Mouse (Mus musculus) limb, embryonic 14.5 days (tissue): ENCODE results near the gene Rpl31. TPM values are rescaled to one million over a fixed set of nuclear protein-coding genes. Genes with fewer than 3 reads are reported as not detected.

Experiments used
- ATAC-seq: fragments of 200-750 bp; cut with Nextera tagmentation; 2 replicates; pipeline ENCODE4 v1.8.0; 2017; ENCODE audit warnings: low read depth, moderate number of reproducible peaks, moderate TSS enrichment; ENCODE audit not compliant: low FRiP score
- DNase-seq: peaks from one replicate; pipeline ENCODE4 v3.0.0-alpha.2; 2015; ENCODE audit warnings: low spot score
- H3K27ac ChIP-seq: fragments of 300-500 bp; sonication (generic); replicated peaks from 2 replicates; pipeline ENCODE4 v1.5.1; 2014; ENCODE audit warnings: low read depth, mild to moderate bottlenecking, low read length, moderate library complexity, mixed read lengths
- H3K27me3 ChIP-seq: fragments of 300-500 bp; sonication (generic); 2 replicates; pipeline ENCODE4 v1.6.1; 2014; ENCODE audit warnings: low read length, mixed read lengths; ENCODE audit not compliant: control insufficient read depth, insufficient read depth
- H3K36me3 ChIP-seq: fragments of 300-500 bp; sonication (generic); 2 replicates; pipeline ENCODE4 v1.6.1; 2014; ENCODE audit warnings: mild to moderate bottlenecking, low read length, moderate library complexity, mixed read lengths; ENCODE audit not compliant: control insufficient read depth, insufficient read depth
- H3K4me1 ChIP-seq: fragments of 300-500 bp; sonication (generic); 2 replicates; pipeline ENCODE4 v1.6.1; 2014; ENCODE audit warnings: antibody characterized with exemption, low read length, mixed read lengths; ENCODE audit not compliant: control insufficient read depth, insufficient read depth
- H3K4me2 ChIP-seq: fragments of 300-500 bp; sonication (generic); replicated peaks from 2 replicates; pipeline ENCODE4 v1.6.1; 2014; ENCODE audit warnings: low read depth, mild to moderate bottlenecking, low read length, moderate library complexity; ENCODE audit not compliant: severe bottlenecking
- H3K4me3 ChIP-seq: fragments of 300-500 bp; sonication (generic); replicated peaks from 2 replicates; pipeline ENCODE4 v1.5.1; 2014; ENCODE audit warnings: low read length
- H3K9ac ChIP-seq: fragments of 300-500 bp; sonication (generic); 2 replicates; pipeline ENCODE4 v1.6.1; 2014; ENCODE audit warnings: mild to moderate bottlenecking, low read depth, low read length, moderate library complexity; ENCODE audit not compliant: severe bottlenecking
- H3K9me3 ChIP-seq: fragments of 300-500 bp; sonication (generic); 2 replicates; pipeline ENCODE4 v1.6.1; 2016; ENCODE audit warnings: low read length; ENCODE audit not compliant: control insufficient read depth
- POLR2A ChIP-seq: fragments of 200-500 bp; IDR thresholded peaks from 2 replicates; pipeline ENCODE4 v1.8.0; 2012; ENCODE audit warnings: inconsistent platforms, mild to moderate bottlenecking, moderate library complexity, borderline replicate concordance; ENCODE audit not compliant: insufficient read depth, insufficient read length; ENCODE audit errors: extremely low read depth
- WGBS: fragments of 180-500 bp; shearing (Covaris S2); extraction: QIAGEN DNeasy Blood & Tissue Kit; methylation state at CpG from one replicate; pipeline ENCODE4 v1.1.7; 2014; 5-methylcytosine and 5-hydroxymethylcytosine counted together
- polyA plus RNA-seq, 2 experiments: library from polyadenylated mRNA; depleted of rRNA in 1 of 2; stranded (reverse) in 1 of 2; unstranded in 1 of 2; fragments of >200 nt; fragmentation: Nextera tagmentation in 1 of 2; extraction: Ambion mirVana in 1 of 2; gene quantifications; 2 replicates each; pipeline versions ENCODE4 v1.2.1 to v1.2.3; 2012 to 2014

The Rpl31 gene
- polyA plus RNA-seq, 2 experiments, result 802 to 2,613 TPM

- DNase-seq (no peak), ATAC-seq (no peak)
- Histone ChIP-seq H3K4me1 (no peaks in the 10 kb centered on the region; the same call in 1 of the 2 replicates), H3K9me3 (no peaks in the 10 kb centered on the region), H3K9ac (no peak overlapping the region), H3K4me3 (no peak overlapping the region), H3K27ac (no peak overlapping the region), H3K27me3 (no peaks in the 10 kb centered on the region), H3K4me2 (no peak overlapping the region), H3K36me3 (0 out of 2 replicates have a peak, but pooled peaks cover 4% of the 10 kb centered on the region)
- TF ChIP-seq POLR2A, result no peak
- WGBS, result 79% methylated on average over 3 of the region's 3 CpGs
Observed at GRCm38 (mm10) chr1:39394650-39395049, 27.0 kb downstream of the Rpl31 start.

DNA sequence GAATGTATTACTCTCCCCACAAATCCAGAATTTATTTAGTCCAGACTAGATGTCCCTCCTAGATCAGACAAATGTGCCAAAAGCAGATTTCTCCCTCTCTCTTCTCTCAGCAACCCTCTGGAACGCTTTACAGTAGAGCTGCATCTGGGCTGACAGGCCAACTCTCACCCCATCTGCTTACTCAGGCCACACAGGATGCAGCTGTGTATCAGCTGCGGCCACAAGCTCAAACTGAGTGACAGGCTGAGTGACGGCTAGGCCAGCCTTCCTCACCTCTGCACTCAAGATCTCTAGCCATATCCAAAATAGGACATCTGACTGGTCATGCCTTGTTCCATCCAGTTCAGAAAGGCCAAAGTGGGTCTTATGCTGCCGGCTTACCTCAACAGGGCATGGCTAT lies 28.7 kb downstream of the Rpl31 start:
- no peak overlapping the region for H3K27ac ChIP-seq
- H3K36me3 ChIP-seq, result 0 out of 2 replicates have a peak, but pooled peaks cover 4% of the 10 kb centered on the region
- DNase-seq (no peak), ATAC-seq (no peak)
- no peaks in the 10 kb centered on the region; the same call in 1 of the 2 replicates for H3K4me1 ChIP-seq
- no peaks in the 10 kb centered on the region for H3K27me3 ChIP-seq
- WGBS, result 83% methylated on average over 4 of the region's 4 CpGs
- no peak overlapping the region for H3K4me3 ChIP-seq
- no peak for TF ChIP-seq POLR2A
- H3K9ac ChIP-seq, result no peak overlapping the region
- no peak overlapping the region for H3K4me2 ChIP-seq
- no peaks in the 10 kb centered on the region for H3K9me3 ChIP-seq

DNA sequence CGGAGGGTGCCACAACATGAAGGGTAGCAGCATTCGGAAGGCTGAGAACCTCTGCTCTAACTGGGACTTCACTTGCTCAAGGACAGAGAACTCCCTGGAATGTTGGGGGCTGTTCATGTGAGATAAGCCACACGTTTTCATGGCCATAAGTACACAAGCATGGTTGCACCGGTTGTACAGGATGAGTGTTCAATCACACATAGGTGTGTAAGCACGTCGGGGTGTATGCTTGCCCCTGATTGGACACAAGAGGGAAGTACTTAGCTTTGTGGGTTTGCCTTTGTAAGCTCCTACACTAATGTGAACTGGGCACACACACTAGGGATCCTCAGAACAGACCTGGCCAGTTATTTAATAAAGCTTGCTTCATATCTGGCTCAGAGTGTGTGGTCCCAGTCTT lies 30.6 kb downstream of the Rpl31 start:
- no peak for ATAC-seq
- no peak for TF ChIP-seq POLR2A
- 0 out of 2 replicates have a peak, but pooled peaks cover 4% of the 10 kb centered on the region for H3K36me3 ChIP-seq

DNA sequence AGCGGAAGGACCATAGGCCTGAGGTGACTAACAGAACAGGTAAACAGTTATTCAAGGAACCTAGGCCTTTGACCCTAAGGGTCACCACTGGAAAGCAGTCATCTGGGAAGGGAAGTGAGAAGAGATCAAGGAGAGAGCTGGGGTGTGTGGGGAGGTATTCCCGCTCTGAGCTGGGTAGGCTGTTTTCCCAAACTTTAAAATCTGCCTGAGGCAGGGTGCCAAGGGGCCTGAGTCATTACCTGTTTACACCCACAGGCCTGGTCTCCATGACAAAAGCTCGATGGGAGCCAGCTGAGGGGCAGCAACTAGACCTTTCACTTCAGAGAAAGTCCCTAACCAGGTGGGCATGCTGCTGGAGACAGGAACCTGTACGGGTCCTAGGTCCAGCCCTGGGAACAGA lies 31.6 kb downstream of the Rpl31 start:
- Histone ChIP-seq H3K4me3 (no peak overlapping the region), H3K36me3 (0 out of 2 replicates have a peak, but pooled peaks cover 4% of the 10 kb centered on the region), H3K9ac (no peak overlapping the region), H3K4me2 (no peak overlapping the region), H3K27me3 (no peaks in the 10 kb centered on the region), H3K4me1 (no peaks in the 10 kb centered on the region), H3K9me3 (no peaks in the 10 kb centered on the region), H3K27ac (no peak overlapping the region)
- no peak for TF ChIP-seq POLR2A
- 53% methylated on average over 4 of the region's 4 CpGs for WGBS
- DNase-seq (no peak), ATAC-seq (no peak)

More for the DNA sequence above, 30.6 kb downstream of the Rpl31 start:
- no peak overlapping the region for H3K27ac ChIP-seq
- no peaks in the 10 kb centered on the region for H3K27me3 ChIP-seq
- no peak overlapping the region for H3K4me3 ChIP-seq
- 90% methylated on average over 6 of the region's 6 CpGs for WGBS
- DNase-seq, result no peak
- no peak overlapping the region for H3K4me2 ChIP-seq
- H3K4me1 ChIP-seq, result no peaks in the 10 kb centered on the region; the same call in 1 of the 2 replicates
- no peaks in the 10 kb centered on the region for H3K9me3 ChIP-seq
- H3K9ac ChIP-seq, result no peak overlapping the region

- Histone ChIP-seq H3K27ac (no peak overlapping the region), H3K9ac (no peak overlapping the region)
- TF ChIP-seq POLR2A, result no peak
Observed at GRCm38 (mm10) chr1:39400173-39400572, 32.5 kb downstream of the Rpl31 start.

DNA sequence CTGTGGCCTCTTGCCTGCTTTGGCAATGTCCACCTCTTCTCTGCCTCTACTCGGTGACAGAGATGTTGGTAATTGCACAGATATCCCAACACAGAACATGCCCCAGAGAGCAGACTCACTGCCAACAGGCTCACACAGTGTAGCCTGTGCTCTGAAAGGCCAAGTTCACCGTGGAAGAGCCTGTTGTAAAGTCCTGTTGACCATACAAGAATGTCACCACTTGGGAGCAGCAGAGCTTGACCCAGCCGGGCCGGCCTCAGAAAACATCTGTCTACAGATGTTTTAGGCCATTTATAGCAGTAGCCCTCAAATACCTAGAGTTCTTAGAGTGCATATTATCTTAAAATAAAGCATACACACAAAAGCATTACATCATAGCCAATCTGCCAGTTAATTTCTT lies 39.5 kb downstream of the Rpl31 start:
- no peak overlapping the region for H3K4me2 ChIP-seq
- DNase-seq, result no peak
- H3K27ac ChIP-seq, result no peak overlapping the region
- H3K9ac ChIP-seq, result no peak overlapping the region
- no peaks in the 10 kb centered on the region for H3K27me3 ChIP-seq
- no peaks in the 10 kb centered on the region for H3K4me1 ChIP-seq
- no peak for ATAC-seq
- 68% methylated on average over 4 of the region's 4 CpGs for WGBS
- H3K36me3 ChIP-seq, result no peaks in the 10 kb centered on the region
- no peaks in the 10 kb centered on the region for H3K9me3 ChIP-seq
- TF ChIP-seq POLR2A, result no peak
- H3K4me3 ChIP-seq, result no peak overlapping the region

More at GRCm38 (mm10) chr1:39400173-39400572, 32.5 kb downstream of the Rpl31 start:
- no peak overlapping the region for H3K4me2 ChIP-seq
- H3K9me3 ChIP-seq, result no peaks in the 10 kb centered on the region
- ATAC-seq (no peak), DNase-seq (no peak)
- H3K27me3 ChIP-seq, result no peaks in the 10 kb centered on the region
- H3K4me3 ChIP-seq, result no peak overlapping the region
- 0 out of 2 replicates have a peak, but pooled peaks cover 4% of the 10 kb centered on the region for H3K36me3 ChIP-seq
- H3K4me1 ChIP-seq, result no peaks in the 10 kb centered on the region
- WGBS, result 92% methylated on average over 3 of the region's 3 CpGs
